In the genomic region with DNA sequence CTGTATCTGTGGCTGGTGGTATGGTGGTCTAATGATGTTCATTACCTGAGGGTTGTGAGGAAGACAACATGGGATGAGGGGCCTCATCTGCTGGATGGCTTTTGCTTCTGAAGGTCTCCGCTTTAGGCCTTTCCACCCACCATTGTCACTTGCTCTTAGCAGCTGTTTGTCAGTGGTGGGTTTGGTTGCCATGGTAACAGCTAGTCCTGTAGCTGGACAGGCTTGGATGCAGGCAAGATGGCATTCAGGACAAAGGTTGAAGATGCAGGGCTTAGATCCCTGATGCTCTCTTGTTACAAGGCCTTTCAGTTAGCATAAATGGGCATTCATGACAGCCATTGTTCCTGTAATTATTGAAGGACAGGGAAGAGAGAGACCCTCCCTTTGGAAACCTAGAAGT, we compare ENCODE assay signal across 8 mouse cellular contexts. TPM values are rescaled to one million over a fixed set of nuclear protein-coding genes. Genes with fewer than 3 reads are reported as not detected.
DNase-seq lines count a peak whose midpoint lies in the region; ATAC-seq and TF ChIP-seq lines count a peak whose summit lies in the region.

A gene (plus strand): TSS at position 209 of the 400 bp plus-strand sequence.

- H3K27me3 ChIP-seq in cerebellum, adult 2 months (ENCODE audit: control insufficient read depth, insufficient read depth, low read length), result no peaks in the 10 kb centered on the region
- H3K27me3 ChIP-seq in intestine, embryonic 14.5 days (replicated peaks; ENCODE audit: control insufficient read depth, insufficient read depth, low read length), result no peaks in the 10 kb centered on the region

- H3K9me3 ChIP-seq in intestine, embryonic 14.5 days (ENCODE audit: control insufficient read depth, low read length), result no peaks in the 10 kb centered on the region

- DNase-seq in cerebellum, adult 2 months, result no peak
- DNase-seq in cerebellum, postnatal 25 days, result no peak
- no peak for DNase-seq in gastrocnemius, postnatal 14 days
- DNase-seq in intestine, embryonic 14.5 days (ENCODE audit: low spot score), result no peak
- DNase-seq in mesoderm, embryonic 11.5 days (ENCODE audit: low read depth, low spot score), result peak; percentile 76
- DNase-seq in kidney, postnatal 36 days, result no peak

- H3K9ac ChIP-seq in intestine, embryonic 14.5 days (ENCODE audit: low read length), result no peak within 1 kb of the TSS

- H3K36me3 ChIP-seq in intestine, embryonic 14.5 days (ENCODE audit: control insufficient read depth, insufficient read depth, low read length), result no peaks in the 10 kb centered on the region

- no peak within 1 kb of the TSS for H3K4me2 ChIP-seq in intestine, embryonic 14.5 days (ENCODE audit: low read length)

- ATAC-seq in intestine, embryonic 14.5 days (replicated peaks; ENCODE audit: low FRiP score, low TSS enrichment, low read depth), result no peak
- ATAC-seq in CD4-positive, CD25-positive, alpha-beta regulatory T cell, adult 4 months, result no peak

- WGBS in cerebellum, adult 2 months, result 75% methylated on average over 1 of the region's 1 CpGs
- WGBS in bone marrow, adult 2 months, result 88% methylated on average over 1 of the region's 1 CpGs
- WGBS in intestine, embryonic 14.5 days, result 94% methylated on average over 1 of the region's 1 CpGs

- H3K27ac ChIP-seq in cerebellum, adult 2 months (ENCODE audit: insufficient read depth, low read length), result no peak within 1 kb of the TSS
- no peak within 1 kb of the TSS for H3K27ac ChIP-seq in bone marrow, adult 2 months (ENCODE audit: control insufficient read depth, insufficient read depth, low read depth, low read length, poor library complexity)
- H3K27ac ChIP-seq in intestine, embryonic 14.5 days (ENCODE audit: low read depth), result no peak within 1 kb of the TSS

- TF ChIP-seq POLR2A in cerebellum, adult 2 months (IDR thresholded peaks at IDR 0.05; ENCODE audit: borderline replicate concordance, insufficient read depth, low read length), result no peak
- TF ChIP-seq POLR2A in bone marrow, adult 2 months (IDR thresholded peaks at IDR 0.05; ENCODE audit: borderline replicate concordance, control insufficient read depth, low read depth, low read length), result no peak

- TF ChIP-seq CTCF in cerebellum, adult 2 months (IDR thresholded peaks at IDR 0.05; ENCODE audit: borderline replicate concordance, insufficient read depth, low read depth, low read length), result no peak
- TF ChIP-seq CTCF in bone marrow, adult 2 months (IDR thresholded peaks at IDR 0.05; ENCODE audit: control insufficient read depth, insufficient read depth, low read length), result no peak

- intact Hi-C loops in gastrocnemius, postnatal 14 days (cut with DNase I; ENCODE audit: low total_unique reads), result no loop called here

- no peak within 1 kb of the TSS for H3K4me3 ChIP-seq in cerebellum, adult 2 months (replicated peaks; ENCODE audit: insufficient read depth, low read depth, low read length)
- H3K4me3 ChIP-seq in bone marrow, adult 2 months (replicated peaks; ENCODE audit: control insufficient read depth, low read depth, low read length), result no peak within 1 kb of the TSS
- H3K4me3 ChIP-seq in intestine, embryonic 14.5 days (ENCODE audit: low read depth, low read length), result no peak within 1 kb of the TSS

- H3K4me1 ChIP-seq in cerebellum, adult 2 months (ENCODE audit: control insufficient read depth, insufficient read depth, low read length), result peaks cover 7% of the 10 kb centered on the region; the same call in 1 of the 2 replicates
- H3K4me1 ChIP-seq in bone marrow, adult 2 months (ENCODE audit: control insufficient read depth, insufficient read depth, low read length), result no peaks in the 10 kb centered on the region
- peaks cover 16% of the 10 kb centered on the region for H3K4me1 ChIP-seq in intestine, embryonic 14.5 days (replicated peaks; ENCODE audit: control insufficient read depth, insufficient read depth, low read length)

RNA-seq across cellular contexts. Expression of the gene that starts here (rescaled TPM):
- 24.6 and 26.6 TPM in 2 replicates for polyA plus RNA-seq in cerebellum, adult 2 months (2012; rRNA removed)
- 3.8 and 10.6 TPM in 2 replicates for polyA plus RNA-seq in bone marrow, adult 2 months (2011; ENCODE audit: insufficient read depth, insufficient read length, low replicate concordance, missing spikeins)
- total RNA-seq in gastrocnemius, postnatal 14 days (2021), result 100 to 1,000 TPM in 1 of 2 experiments, 10 to 100 TPM in 1; 92.4 to 112 TPM
- polyA plus RNA-seq in intestine, embryonic 14.5 days (2014; fragmentation: Nextera tagmentation; extraction: Ambion mirVana), result 52.3 and 54.4 TPM in 2 replicates
- polyA plus RNA-seq in CD4-positive, CD25-positive, alpha-beta regulatory T cell, adult 4 months (2017; shearing (Covaris generic)), result 1 to 10 TPM; 3.7 to 6.7 TPM
